In the genomic region with DNA sequence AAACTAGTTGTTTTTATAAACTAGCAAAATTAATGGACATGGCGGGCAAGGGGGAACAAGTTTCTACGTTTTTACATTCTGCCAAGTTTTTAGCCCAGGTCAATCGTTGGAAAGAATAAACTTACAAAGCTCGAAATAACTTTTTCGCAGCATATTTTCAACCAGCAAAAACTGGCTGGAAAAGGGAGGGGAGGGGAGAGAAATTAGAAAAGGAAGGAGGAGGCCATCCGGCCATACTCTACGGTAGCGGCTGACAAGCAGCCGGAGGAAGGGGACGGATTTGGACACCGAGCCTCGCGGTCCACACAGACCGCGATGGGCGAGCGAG, we compare ENCODE assay signal across 8 mouse cellular contexts. TPM values are rescaled to one million over a fixed set of nuclear protein-coding genes. Genes with fewer than 3 reads are reported as not detected.
A peak's percentile ranks its signal among the peaks of the same experiment; 100 is the strongest.
DNase-seq lines count a peak whose midpoint lies in the region; ATAC-seq and TF ChIP-seq lines count a peak whose summit lies in the region.

No protein-coding gene starts in this region.

- no peak overlapping the region for H3K27ac ChIP-seq in thymus, adult 2 months (ENCODE audit: control insufficient read depth, insufficient read depth, low read length)
- H3K27ac ChIP-seq in liver, embryonic 11.5 days (ENCODE audit: low read depth, low read length) = peak overlapping the region; percentile 86

- no peak for TF ChIP-seq POLR2A in thymus, adult 2 months (IDR thresholded peaks at IDR 0.05; ENCODE audit: control insufficient read depth, extremely low read depth, insufficient read depth, low read length, poor library complexity)

- ATAC-seq in erythroblast, adult 5-6 weeks (replicated peaks; ENCODE audit: low FRiP score, poor library complexity, severe bottlenecking) = no peak
- no peak for ATAC-seq in liver, embryonic 11.5 days (replicated peaks; ENCODE audit: low FRiP score)

- H3K4me3 ChIP-seq in erythroblast, embryonic 14.5 days (replicated peaks) = peak overlapping the region; percentile 95
- peak overlapping the region; percentile 80 for H3K4me3 ChIP-seq in thymus, adult 2 months (ENCODE audit: control insufficient read depth, insufficient read depth, low read length)
- H3K4me3 ChIP-seq in liver, embryonic 11.5 days (ENCODE audit: low read depth, low read length) = peak overlapping the region; percentile 89

- H3K27me3 ChIP-seq in erythroblast, embryonic 14.5 days (ENCODE audit: control insufficient read depth) = no peaks in the 10 kb centered on the region
- no peaks in the 10 kb centered on the region for H3K27me3 ChIP-seq in thymus, adult 2 months (ENCODE audit: control insufficient read depth, insufficient read depth, low read length)
- no peaks in the 10 kb centered on the region for H3K27me3 ChIP-seq in liver, embryonic 11.5 days (replicated peaks; ENCODE audit: control insufficient read depth, insufficient read depth, low read length)

- peak overlapping the region; percentile 80 for H3K4me2 ChIP-seq in liver, embryonic 11.5 days

- H3K9ac ChIP-seq in liver, embryonic 11.5 days (ENCODE audit: low read depth, low read length) = peak overlapping the region; percentile 99

- H3K9me3 ChIP-seq in erythroblast, embryonic 14.5 days (ENCODE audit: control insufficient read depth, low read length) = 0 out of 2 replicates have a peak, but pooled peaks cover 3% of the 10 kb centered on the region
- no peaks in the 10 kb centered on the region for H3K9me3 ChIP-seq in liver, embryonic 11.5 days (ENCODE audit: control insufficient read depth, low read length)

- WGBS in thymus, adult 2 months = under 1% methylated on average over 17 of the region's 17 CpGs
- under 1% methylated on average over 17 of the region's 17 CpGs for WGBS in liver, embryonic 11.5 days

- TF ChIP-seq CTCF in thymus, adult 2 months (IDR thresholded peaks at IDR 0.05; ENCODE audit: borderline replicate concordance, control insufficient read depth, extremely low read depth, insufficient read depth, low read length, poor library complexity) = no peak

- peaks cover 35% of the 10 kb centered on the region for H3K36me3 ChIP-seq in erythroblast, embryonic 14.5 days (ENCODE audit: control insufficient read depth)
- H3K36me3 ChIP-seq in thymus, adult 2 months (ENCODE audit: control insufficient read depth, insufficient read depth, low read length) = peaks cover 16% of the 10 kb centered on the region
- H3K36me3 ChIP-seq in liver, embryonic 11.5 days (ENCODE audit: control insufficient read depth, insufficient read depth, low read length) = peaks cover 20% of the 10 kb centered on the region

- H3K4me1 ChIP-seq in erythroblast, embryonic 14.5 days (ENCODE audit: control insufficient read depth) = peaks cover 33% of the 10 kb centered on the region
- peaks cover 3% of the 10 kb centered on the region for H3K4me1 ChIP-seq in thymus, adult 2 months (replicated peaks; ENCODE audit: control insufficient read depth, insufficient read depth, low read length)
- H3K4me1 ChIP-seq in liver, embryonic 11.5 days (replicated peaks; ENCODE audit: control insufficient read depth, insufficient read depth, low read length) = no peaks in the 10 kb centered on the region; the same call in 1 of the 2 replicates

- DNase-seq in thymus, adult 2 months = no peak
- no peak for DNase-seq in thymus, postnatal 25 days
- no peak for DNase-seq in liver, embryonic 11.5 days (ENCODE audit: low spot score)
- no peak for DNase-seq in embryo, embryonic 9.5 days (ENCODE audit: extremely low spot score)
- no peak for DNase-seq in spleen, adult 12 weeks (ENCODE audit: low spot score)
- no peak for DNase-seq in urinary bladder, adult 2 months (ENCODE audit: low spot score)

RNA-seq across cellular contexts. Expression of gene Ssr1, which starts 0.7 kb away (rescaled TPM):
- polyA plus RNA-seq in erythroblast, embryonic 14.5 days (2012) = 1.1 and 3.0 TPM in 2 replicates
- total RNA-seq in erythroblast, adult 5-6 weeks (2015; ENCODE audit: low replicate concordance) = 37.0 and 44.4 TPM in 2 replicates
- 37.4 and 46.7 TPM in 2 replicates for total RNA-seq in erythroblast, adult 5-6 weeks (2017; ENCODE audit: low replicate concordance)
- polyA plus RNA-seq in thymus, adult 2 months (2012; rRNA removed) = 6.6 and 7.2 TPM in 2 replicates
- polyA plus RNA-seq in liver, embryonic 11.5 days (2014; fragmentation: Nextera tagmentation; extraction: Ambion mirVana) = 143 and 166 TPM in 2 replicates
- polyA plus RNA-seq in urinary bladder, adult 2 months (2012; rRNA removed) = 24.4 and 27.2 TPM in 2 replicates

RNA-seq across cellular contexts. Expression of gene Riok1, which starts 43.5 kb away (rescaled TPM):
- 0.90 and 1.2 TPM in 2 replicates for polyA plus RNA-seq in erythroblast, embryonic 14.5 days (2012)
- 23.8 and 29.8 TPM in 2 replicates for total RNA-seq in erythroblast, adult 5-6 weeks (2015; ENCODE audit: low replicate concordance)
- 38.7 and 46.4 TPM in 2 replicates for total RNA-seq in erythroblast, adult 5-6 weeks (2017; ENCODE audit: low replicate concordance)
- 42.0 and 42.3 TPM in 2 replicates for polyA plus RNA-seq in thymus, adult 2 months (2012; rRNA removed)
- polyA plus RNA-seq in liver, embryonic 11.5 days (2014; fragmentation: Nextera tagmentation; extraction: Ambion mirVana) = 48.2 and 48.7 TPM in 2 replicates
- 21.8 and 24.0 TPM in 2 replicates for polyA plus RNA-seq in urinary bladder, adult 2 months (2012; rRNA removed)

RNA-seq across cellular contexts. Expression of gene Cage1, which starts 43.5 kb away (rescaled TPM):
- 0.02 TPM in 1 of 2 replicates, not detected in the other for polyA plus RNA-seq in erythroblast, embryonic 14.5 days (2012)
- 0.58 TPM in 1 of 2 replicates, not detected in the other for total RNA-seq in erythroblast, adult 5-6 weeks (2015; ENCODE audit: low replicate concordance)
- 1.0 and 3.6 TPM in 2 replicates for total RNA-seq in erythroblast, adult 5-6 weeks (2017; ENCODE audit: low replicate concordance)
- polyA plus RNA-seq in thymus, adult 2 months (2012; rRNA removed) = 0.08 and 0.16 TPM in 2 replicates
- 0.96 and 0.97 TPM in 2 replicates for polyA plus RNA-seq in liver, embryonic 11.5 days (2014; fragmentation: Nextera tagmentation; extraction: Ambion mirVana)
- polyA plus RNA-seq in urinary bladder, adult 2 months (2012; rRNA removed) = 1.1 and 1.3 TPM in 2 replicates

Comparison
In these comparisons a context has a peak if more than half of its experiments do, and no peak if none do; other contexts are left out.
1. RNA of gene Riok1, which starts 43.5 kb away (polyA plus RNA-seq): 48.2 to 48.7 TPM in liver, embryonic 11.5 days, 42.0 to 42.3 TPM in thymus, adult 2 months and 21.8 to 24.0 TPM in urinary bladder, adult 2 months; 0.90 to 1.2 TPM in erythroblast, embryonic 14.5 days; every median in the first group is over 10 times any median in the second.
2. Peak in every context shown above with its lines, with median percentiles within 50 percentile points of each other: H3K4me3 ChIP-seq.